Mouse (Mus musculus) brain, embryonic 18.5 days (tissue): Measurements from ENCODE around the gene Ank3.
A peak's percentile ranks its signal among the peaks of the same experiment; 100 is the strongest.

Source experiments
- DNase-seq: peaks from one replicate; pipeline ENCODE4 v3.0.0-alpha.2; 2012; ENCODE audit warnings: low read depth, low spot score

Ank3 gene

DNA sequence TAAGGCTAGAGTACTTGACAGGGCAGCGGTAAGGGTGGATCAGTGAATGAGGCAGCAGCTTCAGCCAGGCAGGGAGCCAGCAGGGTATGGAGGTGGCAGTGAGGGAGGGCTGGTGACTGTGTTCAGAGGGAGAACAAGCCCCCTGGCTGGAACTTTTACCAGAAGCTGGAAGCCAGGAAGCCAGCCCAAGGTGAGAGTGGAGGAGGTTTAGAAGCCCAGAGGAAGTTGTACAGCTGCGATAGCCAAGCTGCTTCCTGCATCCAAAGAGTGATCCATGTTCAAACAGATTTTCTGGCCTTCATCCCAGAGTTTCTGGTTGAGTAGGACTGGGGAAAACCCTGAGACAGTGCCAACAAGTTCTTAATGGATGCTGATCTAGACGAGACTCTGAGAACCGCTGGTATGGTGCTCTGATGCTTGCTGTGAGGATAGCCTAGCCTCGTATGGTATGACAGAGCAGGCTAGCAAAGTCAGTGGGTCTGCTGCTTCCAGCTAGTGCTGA lies 213.3 kb downstream of the Ank3 start:
- DNase-seq, result peak; percentile 50

DNA sequence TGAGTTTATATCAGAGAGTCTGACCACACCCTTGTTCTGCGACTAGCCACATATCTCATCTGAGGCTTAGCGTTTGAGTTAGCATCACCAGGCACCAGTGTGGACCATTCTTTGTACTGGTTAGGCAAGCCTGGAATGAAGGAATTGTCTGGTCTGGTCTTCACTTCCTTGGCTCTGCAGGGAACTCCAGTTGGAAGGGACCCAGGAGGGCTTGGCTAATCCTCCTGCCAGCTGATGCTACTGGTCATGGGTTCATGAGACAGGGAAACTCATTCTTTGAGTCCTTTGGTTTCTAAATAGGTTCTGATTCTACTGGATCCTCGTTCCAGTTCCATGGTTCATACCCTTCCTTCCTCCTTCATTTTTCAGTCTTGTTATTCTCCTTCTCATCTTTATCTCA lies 218.4 kb downstream of the Ank3 start:
- DNase-seq, result no peak

DNA sequence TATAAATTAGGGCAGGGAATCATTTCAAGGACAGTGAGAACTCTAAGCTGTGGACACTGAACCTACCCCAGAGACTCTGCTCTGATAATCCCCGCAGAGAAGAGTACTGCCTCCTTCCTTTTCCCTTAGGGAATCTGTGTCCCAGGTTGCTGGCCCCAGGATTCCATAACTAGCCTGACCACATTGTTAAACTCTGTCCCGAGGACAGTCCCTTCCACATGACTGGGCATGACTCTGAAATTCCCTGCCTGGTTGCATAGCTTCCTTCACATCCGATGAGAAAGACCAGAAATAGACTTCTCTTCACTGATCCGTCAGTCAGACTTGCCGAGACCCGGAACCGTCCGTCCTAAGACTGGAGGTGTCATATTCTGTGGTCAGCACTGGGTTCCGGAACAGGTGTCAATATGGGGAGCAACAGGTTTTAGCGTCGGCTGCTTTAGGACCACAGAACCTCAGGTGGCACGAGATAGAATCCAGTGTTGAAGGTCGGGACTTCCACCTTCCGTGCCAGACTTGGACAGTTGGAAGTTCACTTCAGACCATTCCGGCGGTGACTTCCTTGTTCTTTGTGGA lies 219.1 kb downstream of the Ank3 start:
- DNase-seq, result no peak

DNA sequence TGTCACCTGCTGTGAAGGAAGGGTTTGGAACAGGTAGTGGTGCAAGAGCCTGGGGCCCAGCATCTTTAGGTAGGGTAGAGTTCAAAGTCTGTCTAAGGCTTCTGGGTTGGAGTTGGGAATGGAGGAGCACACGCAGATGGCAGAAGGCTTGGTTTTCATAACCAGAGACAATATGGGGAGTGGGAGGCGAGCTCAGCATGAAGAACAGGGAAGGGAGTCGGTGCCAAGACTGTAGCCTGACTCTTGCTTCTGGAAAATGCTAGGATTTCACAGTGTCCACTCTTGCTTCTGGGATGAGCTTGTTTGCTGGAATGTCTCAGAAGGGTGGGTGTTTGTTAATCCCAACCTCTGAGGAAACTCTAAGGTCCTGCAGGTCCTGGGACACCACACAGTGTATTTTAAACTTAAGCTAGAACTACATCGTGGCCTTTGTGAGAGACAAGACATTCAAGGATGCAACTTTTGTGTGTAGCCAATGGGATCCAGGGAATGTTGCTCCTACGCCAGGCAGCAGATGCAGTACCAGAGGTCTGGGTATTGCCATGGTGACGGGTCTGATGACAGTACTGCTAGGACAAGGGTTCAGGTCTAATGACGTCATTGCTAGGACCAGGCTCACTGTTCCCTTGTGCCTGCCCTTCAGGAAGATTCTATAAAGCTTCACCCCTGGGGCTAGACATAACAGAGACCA lies 222.3 kb downstream of the Ank3 start:
- no peak for DNase-seq

DNA sequence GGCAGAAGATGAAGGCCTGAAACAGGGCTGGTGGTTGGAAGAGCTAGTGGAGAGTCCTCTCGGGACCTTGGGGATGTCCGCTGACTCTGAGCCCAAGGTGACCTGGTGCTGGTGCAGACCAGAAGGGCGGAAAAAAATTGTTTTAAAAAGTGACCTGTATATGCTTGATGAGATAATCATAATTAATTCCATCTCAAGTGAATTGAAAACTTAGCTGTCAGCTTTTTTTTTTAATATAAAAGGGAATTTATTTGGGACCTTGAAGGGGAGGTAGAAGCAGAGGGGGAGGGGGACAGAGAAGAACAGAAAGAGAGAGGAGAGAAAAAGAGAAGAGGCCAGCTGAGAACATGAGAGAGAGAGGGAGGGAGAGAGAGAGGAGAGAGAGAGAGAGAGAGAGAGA lies 229.2 kb downstream of the Ank3 start:
- no peak for DNase-seq

DNA sequence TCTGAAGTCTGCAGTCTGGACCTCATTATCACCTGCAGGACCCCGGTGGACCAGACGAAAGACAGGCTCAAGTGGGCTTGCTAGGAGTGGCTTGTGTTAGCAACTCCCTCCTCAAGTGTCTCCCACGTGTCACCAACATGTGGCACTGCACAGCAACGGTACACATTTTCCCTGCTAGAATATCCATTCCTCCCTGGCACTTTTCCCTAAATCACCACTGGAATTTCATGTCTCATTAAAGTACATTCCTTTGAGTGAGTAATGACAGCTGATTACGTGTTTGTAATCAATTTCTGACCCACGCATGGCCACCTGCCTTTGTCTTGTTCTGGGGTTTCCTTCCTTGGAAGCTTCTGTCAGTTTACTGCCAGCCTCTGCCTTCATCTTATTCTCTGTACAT lies 230.2 kb downstream of the Ank3 start:
- DNase-seq, result no peak

DNA sequence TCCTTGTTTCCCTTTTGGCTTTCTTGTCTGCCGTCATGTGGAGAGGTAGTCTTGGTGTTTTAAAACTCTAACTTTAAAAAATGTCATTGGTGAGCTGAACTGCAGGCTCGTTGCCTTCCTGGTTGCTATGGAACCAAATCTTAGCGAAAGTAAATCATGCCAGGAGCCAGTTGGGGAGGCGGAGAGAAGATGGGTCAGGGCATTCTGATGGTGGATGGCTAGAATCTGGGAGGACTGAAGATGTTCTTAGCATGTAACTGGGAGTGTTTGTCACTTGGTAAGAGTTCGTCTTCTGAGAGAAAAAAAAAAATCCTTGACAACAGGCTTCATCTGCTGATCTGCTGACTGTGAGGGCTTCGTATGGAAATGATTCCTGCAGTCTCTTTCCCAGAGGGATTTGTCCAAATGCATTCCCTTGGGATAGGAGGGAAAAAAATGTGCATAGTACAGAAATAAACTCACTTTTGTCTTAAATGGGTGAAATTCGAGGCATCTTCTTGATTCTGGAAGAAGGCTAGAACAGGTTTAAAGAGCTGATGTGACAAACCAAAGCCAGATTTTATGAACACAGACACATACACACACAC lies 232.3 kb downstream of the Ank3 start:
- no peak for DNase-seq

DNA sequence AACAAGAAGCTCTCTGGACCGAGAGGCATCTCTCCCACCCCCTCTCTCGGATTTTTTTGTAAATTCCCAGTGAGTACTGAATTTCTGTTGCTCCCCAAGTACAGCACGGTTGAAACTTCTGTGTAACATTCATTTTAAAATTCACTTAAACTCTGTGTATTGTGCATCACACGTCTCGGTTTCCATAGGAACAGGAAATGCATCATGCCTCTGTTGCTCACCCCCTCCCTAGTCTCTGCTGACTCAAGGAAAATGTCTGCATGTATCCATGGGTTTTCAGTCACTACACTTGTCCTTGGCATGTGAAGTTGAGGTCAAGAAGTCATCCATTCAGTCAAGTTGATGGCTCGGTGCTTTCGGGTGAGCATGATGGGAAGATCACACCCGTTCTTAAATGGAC lies 234.3 kb downstream of the Ank3 start:
- DNase-seq, result no peak

DNA sequence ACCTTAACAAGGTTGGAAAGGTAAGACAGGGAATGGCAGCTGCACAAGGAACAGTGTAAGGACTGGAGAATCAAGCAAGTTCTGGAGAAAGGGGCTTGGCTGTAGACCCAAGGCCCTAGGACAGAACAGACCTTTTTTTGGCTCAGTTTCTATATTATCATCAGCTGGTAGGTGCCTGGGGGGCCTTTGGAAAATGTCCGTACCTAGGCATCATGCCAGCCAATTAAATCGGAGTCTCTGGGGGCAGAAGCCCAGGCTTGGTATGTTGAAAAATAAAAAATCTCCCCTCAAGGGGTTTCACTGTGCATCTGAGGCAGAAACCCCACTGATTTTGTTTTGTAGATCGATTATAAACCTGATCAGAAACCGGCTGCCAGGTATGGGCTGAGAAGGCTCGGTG lies 236.3 kb downstream of the Ank3 start:
- no peak for DNase-seq

DNA sequence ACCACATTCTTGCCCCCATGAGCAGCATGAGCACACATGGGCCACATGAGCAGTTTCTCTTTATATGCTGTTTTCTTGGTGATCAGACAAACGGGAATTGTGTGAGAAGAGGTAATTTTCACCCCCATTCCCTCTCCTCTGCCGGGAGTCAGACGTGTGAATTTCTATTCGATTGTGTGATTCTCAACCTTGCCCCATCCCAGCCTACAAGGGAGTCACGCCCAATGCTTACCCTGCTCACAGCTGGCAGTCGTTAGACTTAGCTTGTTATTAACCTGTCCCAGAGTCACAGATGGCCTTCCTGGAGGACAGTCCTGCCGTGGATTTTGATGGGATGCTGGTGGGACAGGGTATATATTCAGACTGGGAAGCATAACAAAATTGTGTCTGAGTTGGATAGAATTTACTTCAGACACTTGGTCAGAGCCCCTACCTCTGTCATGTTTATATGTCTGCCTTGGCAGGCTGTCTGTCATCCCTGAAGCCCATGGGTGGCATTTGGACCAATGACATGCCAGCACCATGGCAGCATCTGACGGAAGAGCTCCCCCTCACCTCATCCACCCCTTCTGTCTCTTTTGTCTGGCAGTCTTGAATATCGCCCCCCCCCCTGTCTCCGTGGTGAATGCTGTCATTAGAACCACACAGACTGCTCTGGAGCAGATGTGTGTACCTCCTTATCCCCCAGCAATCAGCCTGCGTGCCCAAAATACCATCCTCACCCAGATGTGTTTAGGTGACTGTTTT lies 237.5 kb downstream of the Ank3 start:
- no peak for DNase-seq

DNA sequence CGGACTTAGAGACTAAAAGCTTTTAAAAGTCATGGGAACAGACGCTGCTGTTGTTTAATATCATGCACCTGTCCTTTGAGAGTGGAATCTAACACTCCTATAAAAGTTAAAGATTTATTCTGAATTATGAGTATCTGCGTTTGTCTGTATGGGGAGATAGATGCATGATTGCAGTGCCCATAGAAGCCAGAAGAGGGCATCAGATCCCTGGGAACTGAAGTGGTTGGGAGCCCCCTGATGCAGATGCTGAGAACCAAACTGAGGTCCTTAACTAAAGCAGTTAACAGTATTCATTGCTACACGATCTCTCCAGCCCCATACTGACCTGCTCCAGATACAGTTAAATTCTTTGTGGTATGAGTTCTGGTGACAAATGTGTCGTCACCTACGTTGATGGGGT lies 240.6 kb downstream of the Ank3 start:
- no peak for DNase-seq

DNA sequence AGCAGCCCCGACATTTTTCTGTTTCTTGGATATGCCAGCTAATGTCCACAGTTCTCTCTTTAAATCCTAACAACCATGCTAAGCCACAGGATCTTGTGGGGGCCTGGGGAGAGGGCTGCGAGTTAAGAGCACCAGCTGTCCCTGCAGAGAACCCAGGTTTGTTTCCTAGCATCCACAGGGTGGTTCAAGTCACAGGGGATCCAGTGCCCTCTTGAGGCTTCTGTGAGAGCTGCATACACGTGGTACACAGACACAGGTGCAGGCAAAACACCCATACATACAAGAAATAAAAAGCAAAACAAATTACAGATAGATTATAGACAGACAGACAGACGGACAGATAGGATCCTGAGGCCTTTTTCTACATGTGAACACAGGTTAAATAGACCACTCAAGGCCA lies 242.0 kb downstream of the Ank3 start:
- no peak for DNase-seq

DNA sequence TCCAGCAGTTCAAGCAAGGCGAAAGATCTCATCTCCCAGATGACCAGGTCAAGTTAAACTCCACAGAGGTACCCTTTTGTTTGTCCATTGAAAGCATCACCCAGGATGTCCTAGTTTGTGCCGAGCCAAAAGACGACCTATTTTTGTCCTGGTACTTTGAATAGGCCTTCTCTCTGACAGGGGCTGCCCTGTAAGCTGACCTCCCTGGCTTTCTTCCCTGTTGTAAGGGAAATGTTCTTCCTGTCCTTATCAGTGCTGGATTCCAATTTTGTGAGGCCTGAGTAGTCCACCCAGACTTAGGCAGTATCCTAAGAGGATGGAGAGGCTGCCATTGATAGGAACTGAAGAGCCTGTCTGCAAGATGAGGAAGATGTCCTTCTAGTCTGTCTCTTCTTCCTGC lies 244.9 kb downstream of the Ank3 start:
- DNase-seq, result no peak

DNA sequence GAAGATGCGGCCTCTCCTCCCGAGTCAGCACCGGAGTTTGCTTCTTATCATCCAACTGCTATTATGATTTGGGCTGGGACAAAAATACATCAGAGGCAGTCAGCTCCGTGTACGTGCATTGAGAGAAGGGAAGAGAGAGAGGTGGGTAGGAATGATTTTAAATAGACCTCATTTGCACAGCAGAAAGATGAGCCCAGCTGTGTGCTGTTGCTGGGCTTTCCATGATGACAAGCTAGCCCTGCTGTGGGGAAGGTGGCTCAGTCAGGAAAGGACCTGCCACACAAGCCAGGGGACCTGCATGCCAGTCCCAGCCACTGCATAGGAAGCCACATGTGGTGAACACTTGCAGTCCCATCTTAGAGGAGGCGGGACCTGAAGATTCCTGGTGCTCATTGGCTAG lies 245.4 kb downstream of the Ank3 start:
- no peak for DNase-seq

DNA sequence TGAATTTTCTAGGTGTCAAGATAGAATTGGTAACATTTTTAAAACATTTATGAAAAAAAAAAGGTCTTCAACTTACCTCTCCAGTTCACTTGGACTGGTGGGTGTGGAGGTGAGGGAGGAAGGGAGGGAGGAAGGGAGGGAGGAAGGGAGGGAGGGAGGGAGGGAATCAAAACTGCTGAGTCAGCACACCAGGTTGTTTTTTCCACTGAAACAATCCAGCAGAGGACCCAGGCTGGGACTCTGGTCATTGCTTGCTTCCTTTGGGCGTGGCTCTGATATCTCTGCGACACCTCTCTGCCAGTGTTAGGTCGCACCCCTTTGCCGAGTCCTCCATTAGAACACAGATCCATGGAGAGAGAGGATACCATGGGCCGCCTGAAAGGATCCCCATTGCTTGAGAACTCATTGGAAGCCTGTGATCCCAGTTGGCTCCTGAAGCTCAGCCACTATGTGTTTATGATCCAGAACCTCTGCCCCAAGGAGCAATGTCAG lies 246.8 kb downstream of the Ank3 start:
- DNase-seq, result no peak

DNA sequence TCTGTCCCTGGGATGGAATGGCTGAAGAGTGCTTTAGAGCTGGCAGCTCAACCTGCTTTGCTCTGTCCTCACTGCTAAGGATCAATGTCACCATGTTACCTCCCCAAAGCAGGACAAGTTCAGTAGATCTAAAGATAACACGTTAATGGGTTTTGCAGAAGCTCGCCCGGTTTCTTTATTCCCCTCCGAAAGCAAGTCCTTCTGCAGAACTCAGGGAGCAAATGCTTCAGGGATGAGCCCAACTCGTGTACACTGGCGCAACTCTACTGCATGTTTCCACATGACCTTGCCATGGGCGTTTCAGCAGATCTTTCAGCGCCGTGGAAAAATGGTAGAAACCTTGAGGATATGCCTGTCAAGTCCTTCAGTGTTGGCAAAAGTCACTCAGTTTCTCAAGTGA lies 247.4 kb downstream of the Ank3 start:
- DNase-seq, result no peak

DNA sequence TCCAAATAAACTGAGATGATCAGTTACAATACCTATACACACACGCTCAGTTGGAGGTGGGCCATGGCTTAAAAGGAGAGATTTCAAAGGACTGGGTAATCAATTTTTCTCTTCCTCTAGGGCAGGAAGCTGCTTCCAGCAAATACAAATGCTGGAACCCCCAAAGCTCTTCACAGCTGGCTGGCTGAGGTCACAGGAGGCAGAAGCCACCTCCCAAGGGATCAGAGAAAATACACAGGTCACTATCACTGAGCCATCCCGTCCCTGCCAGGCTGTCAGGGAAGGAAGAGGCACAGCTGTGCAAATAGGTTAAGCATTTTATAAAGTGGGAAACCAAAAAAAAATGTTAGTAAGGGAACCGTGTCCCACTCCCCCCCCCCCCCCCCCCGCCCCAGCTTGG lies 251.5 kb downstream of the Ank3 start:
- DNase-seq, result no peak

DNA sequence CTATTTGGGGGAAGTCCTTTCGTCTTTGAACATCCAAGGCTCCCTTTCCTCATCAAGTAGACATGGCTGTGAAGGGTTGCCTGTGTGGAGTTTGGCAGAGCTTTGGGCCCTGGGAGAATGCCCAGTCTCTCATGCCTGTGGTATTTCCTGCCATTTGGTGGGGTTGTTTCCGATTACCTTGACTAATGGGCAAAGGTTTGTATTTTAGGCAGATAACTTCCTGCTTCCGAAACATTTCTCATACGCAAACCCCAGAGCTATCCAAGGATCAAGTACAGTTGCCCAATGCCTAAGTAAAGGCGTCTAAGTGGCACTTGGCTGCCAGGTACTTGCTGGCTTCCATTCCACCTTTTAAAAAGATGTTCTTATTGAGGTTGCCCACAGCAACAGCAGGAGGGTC lies 254.1 kb downstream of the Ank3 start:
- DNase-seq, result no peak

DNA sequence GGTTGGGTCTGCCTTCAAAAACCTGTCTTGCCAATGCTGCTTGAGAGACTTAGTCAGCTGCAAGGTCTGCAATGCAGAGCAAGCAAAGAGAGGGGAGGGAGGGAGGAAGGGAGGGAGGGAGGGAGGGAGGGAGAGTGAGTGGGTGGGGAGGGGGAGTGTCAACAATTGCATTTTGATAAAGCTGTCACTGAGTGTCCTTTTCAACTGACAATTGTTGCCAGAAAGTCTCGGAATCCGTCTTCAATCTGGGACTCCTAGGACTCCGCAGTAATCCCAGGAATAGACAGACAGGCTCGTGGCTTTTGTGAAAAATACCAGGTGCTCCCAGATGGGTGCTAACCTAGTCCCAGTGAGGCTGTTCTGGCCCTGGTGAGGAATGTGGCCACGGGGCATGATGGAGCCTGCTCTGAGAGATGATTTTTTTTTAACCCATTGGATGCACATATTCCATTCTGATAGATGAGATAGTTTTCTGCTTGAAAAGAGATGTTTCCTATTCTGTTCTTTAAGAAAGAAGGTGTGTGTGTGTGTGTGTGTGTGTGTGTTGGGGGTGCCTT lies 254.6 kb downstream of the Ank3 start:
- DNase-seq, result no peak

DNA sequence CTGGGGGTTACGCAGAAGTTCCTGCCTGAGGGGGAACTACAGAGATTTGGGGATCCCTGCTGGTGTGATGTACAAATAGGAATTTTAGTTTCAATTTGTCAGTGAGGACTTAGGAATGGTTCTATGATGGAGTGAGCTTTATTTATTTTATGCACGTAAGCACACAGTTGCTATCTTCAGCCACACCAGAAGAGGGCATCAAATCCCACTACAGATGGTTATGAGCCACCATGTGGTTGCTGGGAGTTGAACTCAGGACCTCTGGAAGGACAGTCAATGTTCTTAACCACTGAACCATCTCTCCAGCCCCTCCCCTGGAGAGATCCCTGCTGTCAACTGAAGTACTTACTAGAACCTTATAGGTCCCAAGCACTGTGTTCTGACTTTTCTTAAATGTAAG lies 255.6 kb downstream of the Ank3 start:
- DNase-seq, result no peak

DNA sequence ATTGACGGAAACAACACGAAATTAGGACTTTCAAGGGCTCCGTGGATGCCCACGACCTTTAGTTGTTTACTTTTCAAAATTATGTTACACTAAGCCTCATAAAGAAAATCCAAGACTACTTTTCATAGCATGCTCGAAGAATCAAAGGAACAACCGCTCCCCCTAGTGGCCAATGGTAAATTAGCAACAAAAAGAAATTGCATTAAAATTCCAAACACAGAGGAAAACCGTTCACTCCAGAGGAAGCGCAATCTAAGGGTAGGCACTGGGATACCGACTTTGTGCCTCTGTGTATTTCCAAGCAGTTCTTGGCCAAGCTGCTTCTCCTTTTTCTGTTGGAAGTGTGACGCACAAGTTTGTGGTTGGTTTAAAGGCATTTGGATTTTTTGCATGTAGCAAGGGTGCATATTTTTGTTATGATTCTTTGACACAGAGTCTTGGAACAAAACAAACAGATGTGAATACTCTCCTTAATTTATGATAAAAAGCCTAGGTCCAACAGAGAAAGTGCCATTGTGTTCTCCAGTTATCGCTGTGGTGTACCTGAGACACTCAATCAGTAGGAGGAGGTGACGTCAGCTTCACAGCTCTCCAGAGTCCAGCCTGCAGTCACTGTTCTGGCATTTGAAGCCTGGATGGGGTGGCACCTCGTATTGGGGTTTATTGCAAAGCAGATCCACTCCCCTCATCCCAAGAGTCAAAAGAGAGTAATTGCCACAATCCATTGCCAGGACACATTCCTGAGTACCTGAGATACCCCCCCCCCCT lies 256.5 kb downstream of the Ank3 start:
- peak; percentile 50 for DNase-seq
